ENCODE assay signal across 18 mouse cellular contexts in genomic region chr5:100059326-100059725, GRCm38 (mm10). TPM values are rescaled to one million over a fixed set of nuclear protein-coding genes. Genes with fewer than 3 reads are reported as not detected.
DNase-seq lines count a peak whose midpoint lies in the region; ATAC-seq lines count a peak whose summit lies in the region.
"Had no signal": no experiment of that assay in that cellular context is flagged by ENCODE, and none has a peak within 500 bp of the region (broad histone marks: within the 10 kb centered on the region; RNA-seq: fewer than 3 reads in every experiment).

No protein-coding gene starts in this region.

- ATAC-seq in hindbrain, embryonic 12.5 days (ENCODE audit: low FRiP score): no peak
- no peak for ATAC-seq in neural tube, embryonic 13.5 days (ENCODE audit: low read depth)
- ATAC-seq: inflammation-experienced regulatory T-cells, adult 6 months; liver, postnatal 0 days had no signal

- 46% methylated on average over 6 of the region's 6 CpGs for WGBS in hindbrain, embryonic 12.5 days
- 63% methylated on average over 6 of the region's 6 CpGs for WGBS in hindbrain, embryonic 10.5 days
- 32% methylated on average over 6 of the region's 6 CpGs for WGBS in neural tube, embryonic 13.5 days
- WGBS in limb, embryonic 10.5 days: 69% methylated on average over 6 of the region's 6 CpGs

- H3K4me2 ChIP-seq in hindbrain, embryonic 12.5 days (replicated peaks): no peak overlapping the region
- H3K4me2 ChIP-seq in neural tube, embryonic 13.5 days: no peak overlapping the region
- H3K4me2 ChIP-seq: limb, embryonic 15.5 days had no signal

- H3K9ac ChIP-seq in hindbrain, embryonic 12.5 days: no peak overlapping the region
- no peak overlapping the region for H3K9ac ChIP-seq in neural tube, embryonic 13.5 days
- H3K9ac ChIP-seq: limb, embryonic 15.5 days; liver, postnatal 0 days had no signal

- no peak for DNase-seq in hindbrain, embryonic 10.5 days (ENCODE audit: low spot score)
- DNase-seq in neural tube, embryonic 10.5 days (ENCODE audit: extremely low spot score, low spot score): no peak
- no peak for DNase-seq in limb, embryonic 10.5 days (ENCODE audit: low spot score)
- no peak for DNase-seq in frontal cortex, postnatal 10 days (ENCODE audit: low spot score in 2 of 2)
- DNase-seq in heart, adult 8-10 months (ENCODE audit: low spot score): no peak
- DNase-seq in spleen, adult 12 weeks (ENCODE audit: low spot score): no peak
- DNase-seq: adrenal gland, adult 2 months; cerebellum, postnatal 14 days; gastrocnemius, postnatal 36 days; heart, postnatal 10 days; liver, postnatal 0 days; lung, postnatal 14 days; thymus, postnatal 14 days had no signal

- no peaks in the 10 kb centered on the region for H3K27me3 ChIP-seq in hindbrain, embryonic 12.5 days
- no peaks in the 10 kb centered on the region for H3K27me3 ChIP-seq in hindbrain, embryonic 10.5 days (ENCODE audit: insufficient read depth, poor library complexity, severe bottlenecking)
- no peaks in the 10 kb centered on the region for H3K27me3 ChIP-seq in neural tube, embryonic 13.5 days
- no peaks in the 10 kb centered on the region for H3K27me3 ChIP-seq in limb, embryonic 10.5 days (ENCODE audit: low read depth, poor library complexity, severe bottlenecking)
- H3K27me3 ChIP-seq: limb, embryonic 15.5 days had no signal

- H3K9me3 ChIP-seq in hindbrain, embryonic 12.5 days (replicated peaks): no peaks in the 10 kb centered on the region
- no peaks in the 10 kb centered on the region for H3K9me3 ChIP-seq in hindbrain, embryonic 10.5 days
- no peaks in the 10 kb centered on the region for H3K9me3 ChIP-seq in neural tube, embryonic 13.5 days
- no peaks in the 10 kb centered on the region for H3K9me3 ChIP-seq in limb, embryonic 10.5 days (replicated peaks)
- H3K9me3 ChIP-seq: heart, embryonic 10.5 days; limb, embryonic 15.5 days had no signal

- H3K4me3 ChIP-seq in hindbrain, embryonic 12.5 days: no peak overlapping the region
- H3K4me3 ChIP-seq in hindbrain, embryonic 10.5 days: no peak overlapping the region
- no peak overlapping the region for H3K4me3 ChIP-seq in neural tube, embryonic 13.5 days
- no peak overlapping the region for H3K4me3 ChIP-seq in limb, embryonic 10.5 days
- H3K4me3 ChIP-seq: heart, embryonic 10.5 days; limb, embryonic 15.5 days had no signal

- peak overlapping the region; percentile 44; the same call in 1 of the 2 replicates for H3K27ac ChIP-seq in hindbrain, embryonic 12.5 days
- no peak overlapping the region for H3K27ac ChIP-seq in hindbrain, embryonic 10.5 days
- peak overlapping the region; percentile 43 for H3K27ac ChIP-seq in neural tube, embryonic 13.5 days (replicated peaks)
- peak overlapping the region; percentile 51; the same call in 1 of the 2 replicates for H3K27ac ChIP-seq in limb, embryonic 10.5 days
- H3K27ac ChIP-seq: heart, embryonic 10.5 days had no signal

- H3K36me3 ChIP-seq in hindbrain, embryonic 12.5 days: peaks cover 42% of the 10 kb centered on the region
- peaks cover 54% of the 10 kb centered on the region for H3K36me3 ChIP-seq in hindbrain, embryonic 10.5 days
- H3K36me3 ChIP-seq in neural tube, embryonic 13.5 days: peaks cover 51% of the 10 kb centered on the region
- peaks cover 55% of the 10 kb centered on the region for H3K36me3 ChIP-seq in limb, embryonic 10.5 days

- peaks cover 21% of the 10 kb centered on the region for H3K4me1 ChIP-seq in hindbrain, embryonic 12.5 days
- H3K4me1 ChIP-seq in hindbrain, embryonic 10.5 days (replicated peaks): peaks cover 28% of the 10 kb centered on the region
- peaks cover 41% of the 10 kb centered on the region for H3K4me1 ChIP-seq in neural tube, embryonic 13.5 days (replicated peaks)
- peaks cover 14% of the 10 kb centered on the region for H3K4me1 ChIP-seq in limb, embryonic 10.5 days

RNA-seq across cellular contexts. Expression of gene Enoph1, which starts 19.5 kb away (rescaled TPM):
- polyA plus RNA-seq in hindbrain, embryonic 12.5 days (2016; fragmentation: Nextera tagmentation; extraction: Ambion mirVana): 38.0 and 39.2 TPM in 2 replicates
- 46.9 and 52.1 TPM in 2 replicates for polyA plus RNA-seq in hindbrain, embryonic 10.5 days (2016; fragmentation: Nextera tagmentation; extraction: Ambion mirVana)
- 38.9 and 42.9 TPM in 2 replicates for polyA plus RNA-seq in neural tube, embryonic 13.5 days (2015; fragmentation: Nextera tagmentation; extraction: Ambion mirVana)
- 62.9 and 75.2 TPM in 2 replicates for polyA plus RNA-seq in limb, embryonic 10.5 days (2016; fragmentation: Nextera tagmentation; extraction: Ambion mirVana)
- 1 to 10 TPM; 5.7 to 8.6 (median 8.3) TPM for total RNA-seq in heart, adult 8-10 months (2022)

RNA-seq across cellular contexts. Expression of gene Hnrnpdl, which starts 19.9 kb away (rescaled TPM):
- 258 and 273 TPM in 2 replicates for polyA plus RNA-seq in hindbrain, embryonic 12.5 days (2016; fragmentation: Nextera tagmentation; extraction: Ambion mirVana)
- polyA plus RNA-seq in hindbrain, embryonic 10.5 days (2016; fragmentation: Nextera tagmentation; extraction: Ambion mirVana): 193 and 212 TPM in 2 replicates
- 211 and 214 TPM in 2 replicates for polyA plus RNA-seq in neural tube, embryonic 13.5 days (2015; fragmentation: Nextera tagmentation; extraction: Ambion mirVana)
- 210 and 253 TPM in 2 replicates for polyA plus RNA-seq in limb, embryonic 10.5 days (2016; fragmentation: Nextera tagmentation; extraction: Ambion mirVana)
- 10 to 100 TPM; 43.4 to 74.6 (median 60.0) TPM for total RNA-seq in heart, adult 8-10 months (2022)
